Mouse (Mus musculus) heart, postnatal 4 days (tissue): ENCODE data around the gene Odr4. TPM values are rescaled to one million over a fixed set of nuclear protein-coding genes. Genes with fewer than 3 reads are reported as not detected.

Source experiments
- total RNA-seq, 2 experiments: library from RNA; stranded (reverse); gene quantifications; 2 replicates each; pipeline ENCODE4 v1.2.3; 2021

Gene Odr4
- total RNA-seq, 2 experiments from 2014 or later = 23.7 to 24.5 TPM

Other genes with a start within 250 kb of the Odr4 start
- not detected for gene Pdc, start 73.7 kb downstream of the Odr4 start, total RNA-seq
- 100 to 1,000 TPM; 162 to 165 TPM for gene Tpr, start 242 bp downstream of the Odr4 start, total RNA-seq
- 1 to 10 TPM in 1 of 2 experiments, under 1 TPM in 1; 0.99 to 1.2 TPM for gene Prg4, start 73.1 kb upstream of the Odr4 start, total RNA-seq